Mouse (Mus musculus) kidney, adult 2 months (tissue): ENCODE measurements around the gene Hist1h2ac.

Experiments
- CTCF ChIP-seq: fragments of 200-500 bp; conservative IDR thresholded peaks from 2 replicates; pipeline ENCODE4 v1.5.1; 2011; ENCODE audit warnings: low read depth, mild to moderate bottlenecking, control low read depth, low read length, moderate library complexity, mixed read lengths; ENCODE audit not compliant: insufficient read depth, insufficient read length
- POLR2A ChIP-seq: fragments of 200-500 bp; IDR thresholded peaks from one replicate; pipeline ENCODE4 v1.6.1; 2011; ENCODE audit warnings: low read depth, low read length, control low read depth

DNA sequence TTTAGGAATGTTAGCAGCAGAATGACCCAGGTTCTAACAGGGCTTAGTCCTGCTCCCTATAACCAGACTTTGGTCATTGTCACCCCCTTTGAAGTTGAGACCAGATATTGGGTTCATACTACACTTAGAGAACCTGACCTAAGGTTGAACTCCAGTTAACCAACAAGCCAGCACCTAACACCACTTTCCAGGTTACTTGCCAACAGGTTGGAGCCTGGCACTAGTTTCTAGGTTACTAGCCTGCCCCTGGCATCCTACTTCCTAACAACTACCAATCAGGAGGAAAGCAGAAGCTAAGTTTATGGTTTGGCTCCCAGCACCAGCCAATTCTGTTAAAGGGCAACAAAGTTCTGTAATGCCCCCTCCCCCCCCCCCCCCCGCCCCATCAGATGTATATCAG is 41.5 kb upstream of the Hist1h2ac start:
- TF ChIP-seq POLR2A (no peak), CTCF (no peak)
